Comparison of ENCODE assay signal across 11 mouse cellular contexts in the genomic region with DNA sequence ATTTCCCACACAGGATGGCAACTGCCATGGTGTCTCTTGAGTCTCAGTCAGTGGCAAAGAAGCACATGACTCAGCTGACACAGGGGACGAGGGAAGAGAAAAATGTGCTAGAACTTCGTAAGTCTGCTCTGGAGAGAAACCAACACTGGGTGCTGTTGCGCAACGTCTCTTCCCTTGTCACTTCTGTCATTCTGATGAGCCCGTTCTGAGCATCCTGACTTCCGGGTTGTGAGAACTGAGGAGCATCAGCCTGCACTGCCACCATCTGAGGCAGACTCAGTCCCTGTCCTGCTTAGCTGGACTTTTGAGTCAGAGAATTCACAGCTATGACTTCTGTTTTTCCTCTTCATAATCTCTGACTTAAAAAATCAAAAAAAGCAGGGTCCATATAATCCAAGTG.
"Had no signal": no experiment of that assay in that cellular context is flagged by ENCODE, and none has a peak within 500 bp of the region (broad histone marks: within the 10 kb centered on the region; RNA-seq: fewer than 3 reads in every experiment).

No protein-coding gene starts in this region.

- H3K36me3 ChIP-seq: liver, embryonic 15.5 days; lung, embryonic 15.5 days; midbrain, embryonic 10.5 days; neural tube, embryonic 13.5 days had no signal

- H3K4me3 ChIP-seq: layer of hippocampus, adult 2 months; liver, embryonic 15.5 days; lung, embryonic 15.5 days; midbrain, embryonic 10.5 days; neural tube, embryonic 13.5 days had no signal

- H3K27me3 ChIP-seq: liver, embryonic 15.5 days; lung, embryonic 15.5 days had no signal

- H3K4me2 ChIP-seq: liver, embryonic 15.5 days; lung, embryonic 15.5 days; neural tube, embryonic 13.5 days had no signal

- H3K9ac ChIP-seq: liver, embryonic 15.5 days; lung, embryonic 15.5 days; neural tube, embryonic 13.5 days had no signal

- H3K9me3 ChIP-seq: liver, embryonic 15.5 days; lung, embryonic 15.5 days; midbrain, embryonic 10.5 days; neural tube, embryonic 13.5 days had no signal

- H3K27ac ChIP-seq: layer of hippocampus, adult 2 months; liver, embryonic 15.5 days; lung, embryonic 15.5 days; midbrain, embryonic 10.5 days; neural tube, embryonic 13.5 days had no signal

- H3K4me1 ChIP-seq: liver, embryonic 15.5 days; lung, embryonic 15.5 days; midbrain, embryonic 10.5 days had no signal

- DNase-seq: kidney, adult 18-20 months; kidney, postnatal 10 days; kidney, postnatal 4 days; midbrain, embryonic 14.5 days; right cerebral cortex, postnatal 14 days; thymus, postnatal 4 days had no signal
